Mouse (Mus musculus) frontal cortex, postnatal 10 days (tissue): ENCODE results near the gene Atp1b1.

ENCODE experiments used
- DNase-seq, 2 experiments: peaks; one replicate each; pipeline ENCODE4 v3.0.0; 2022; ENCODE audit warnings: low spot score in 2 of 2, mixed read lengths in 1 of 2

The Atp1b1 gene

DNA sequence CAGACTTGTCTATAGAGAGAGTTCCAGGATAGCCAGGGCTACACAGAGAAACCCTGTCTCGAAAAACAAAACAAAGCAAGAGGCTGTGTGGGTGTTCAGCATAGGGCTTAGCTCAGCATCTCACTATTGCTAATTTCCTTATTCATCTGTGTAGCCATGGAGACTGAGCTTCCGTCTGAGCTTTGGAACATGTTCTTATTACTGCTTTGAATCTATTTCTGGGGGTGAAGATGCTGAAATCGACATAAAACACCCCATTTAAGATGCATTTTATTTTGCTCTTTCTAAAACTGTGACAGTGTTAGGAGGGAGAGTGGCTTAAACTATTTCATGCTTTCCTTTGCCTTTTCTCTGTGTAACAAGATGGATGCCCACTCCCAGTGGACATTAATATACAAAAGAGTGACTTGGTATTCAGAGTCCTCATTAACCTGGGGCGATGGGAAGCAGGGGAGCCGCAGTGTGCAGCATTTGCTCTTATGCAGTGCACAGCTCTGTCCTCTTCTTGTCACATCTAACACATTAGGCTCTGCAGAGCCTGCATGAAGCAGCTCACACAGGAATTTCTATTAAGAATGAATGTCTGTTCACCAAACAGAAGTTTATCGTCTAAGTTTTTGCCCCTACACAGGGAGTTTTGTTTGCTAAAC lies 62.9 kb downstream of the Atp1b1 start:
- peak; percentile 20 to 26 for DNase-seq

DNA sequence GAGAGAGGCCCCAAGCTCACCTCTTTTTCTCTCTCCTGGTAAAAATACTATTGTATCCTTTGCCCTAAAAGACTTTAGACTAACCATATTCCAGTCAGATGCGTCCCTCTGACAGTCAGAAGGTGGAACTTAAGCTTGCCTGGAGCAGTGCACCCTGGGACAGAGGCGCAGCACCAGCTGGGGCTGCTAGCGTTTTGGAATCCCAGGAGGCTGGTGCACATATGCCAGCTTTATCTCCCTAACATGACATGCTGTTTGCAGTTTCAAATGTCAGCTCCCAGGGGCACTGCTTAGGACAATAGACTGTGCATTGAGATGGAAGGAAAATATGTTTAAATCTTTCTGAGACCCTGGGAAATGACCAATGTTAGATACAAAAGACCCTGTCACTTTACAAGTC lies 66.0 kb downstream of the Atp1b1 start:
- no peak for DNase-seq

DNA sequence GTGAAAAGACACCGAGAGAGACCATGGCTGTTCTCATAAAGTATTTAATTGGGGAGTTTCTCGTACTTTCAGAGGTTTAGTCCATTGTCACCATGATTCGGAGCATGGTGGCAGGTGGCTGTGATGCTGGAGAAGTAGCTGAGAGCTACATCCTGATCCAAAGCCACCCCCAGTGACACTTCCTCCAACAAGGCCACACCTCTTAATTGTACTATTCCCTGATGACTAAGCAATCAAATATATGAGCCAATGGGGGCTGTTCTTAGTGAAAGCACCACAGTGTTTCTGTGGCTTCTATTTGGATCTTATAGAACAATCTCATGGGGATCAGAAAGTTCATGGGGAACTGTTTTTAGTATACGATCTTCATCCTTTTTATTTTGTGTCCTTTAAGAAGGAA lies 68.4 kb downstream of the Atp1b1 start:
- DNase-seq, result no peak
